Mouse (Mus musculus) neural tube, embryonic 12.5 days (tissue): ENCODE measurements around the gene Spon2. TPM values are rescaled to one million over a fixed set of nuclear protein-coding genes. Genes with fewer than 3 reads are reported as not detected.

ENCODE experiments used
- ATAC-seq: fragments of 200-750 bp; cut with Nextera tagmentation; 2 replicates; pipeline ENCODE4 v1.8.0; 2017; ENCODE audit warnings: low read depth, mild to moderate bottlenecking, moderate TSS enrichment, moderate library complexity; ENCODE audit not compliant: low FRiP score
- H3K27ac ChIP-seq: fragments of 300-500 bp; sonication (generic); 2 replicates; pipeline ENCODE4 v1.5.1; 2016
- H3K27me3 ChIP-seq: fragments of 300-500 bp; sonication (generic); replicated peaks from 2 replicates; pipeline ENCODE4 v1.6.1; 2016; ENCODE audit warnings: mild to moderate bottlenecking
- H3K36me3 ChIP-seq: fragments of 300-500 bp; sonication (generic); 2 replicates; pipeline ENCODE4 v1.6.1; 2016; ENCODE audit warnings: mild to moderate bottlenecking
- H3K4me1 ChIP-seq: fragments of 300-500 bp; sonication (generic); 2 replicates; pipeline ENCODE4 v1.6.1; 2016
- H3K4me2 ChIP-seq: fragments of 300-500 bp; sonication (generic); replicated peaks from 2 replicates; pipeline ENCODE4 v1.6.1; 2016; ENCODE audit warnings: mild to moderate bottlenecking
- H3K4me3 ChIP-seq: fragments of 300-500 bp; sonication (generic); 2 replicates; pipeline ENCODE4 v1.5.1; 2016
- H3K9ac ChIP-seq: fragments of 300-500 bp; sonication (generic); 2 replicates; pipeline ENCODE4 v1.6.1; 2016; ENCODE audit warnings: mild to moderate bottlenecking
- H3K9me3 ChIP-seq: fragments of 300-500 bp; sonication (generic); 2 replicates; pipeline ENCODE4 v1.6.1; 2016; ENCODE audit warnings: mild to moderate bottlenecking
- WGBS: fragments of 180-500 bp; shearing (Covaris S2); methylation state at CpG from one replicate; pipeline ENCODE4 v1.1.7; 2016; 5-methylcytosine and 5-hydroxymethylcytosine counted together
- polyA plus RNA-seq: library from polyadenylated mRNA; unstranded; fragments of >200 nt; fragmentation: Nextera tagmentation; extraction: Ambion mirVana; gene quantifications from 2 replicates; pipeline ENCODE4 v1.2.1, GENCODE M21; 2016

Spon2 gene
- polyA plus RNA-seq: 1.7 and 2.1 TPM in 2 replicates

- no peak within 1 kb of the TSS for H3K27ac ChIP-seq
- 10% methylated on average over 5 of the region's 5 CpGs for WGBS
These were observed at the start of gene Spon2 for GRCm38 (mm10) chr5:33218081-33218480. Gene Spon2, minus strand, starts transcription at chr5:33218455.

DNA sequence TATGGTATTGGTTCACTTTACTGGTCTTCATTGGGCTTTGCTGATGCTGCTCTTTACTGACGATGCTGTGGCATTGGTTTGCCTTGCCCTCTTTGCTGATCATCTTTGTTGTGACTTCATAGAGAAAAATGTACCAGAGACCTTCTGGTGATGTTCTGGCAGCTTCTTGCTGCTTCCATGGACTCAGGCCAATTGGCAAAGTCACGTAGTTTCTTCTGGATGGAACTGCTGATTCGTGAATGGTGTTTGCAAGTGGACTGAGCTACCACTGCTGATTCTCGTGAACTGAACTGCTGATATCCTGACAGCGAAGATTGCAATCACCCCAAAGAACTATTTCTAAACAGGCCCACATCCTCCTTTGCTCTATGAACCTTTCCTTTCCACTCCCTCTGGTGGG, 36.2 kb upstream of the Spon2 start:
- H3K36me3 ChIP-seq: peaks cover 100% of the 10 kb centered on the region
- H3K4me2 ChIP-seq: no peak overlapping the region
- 96% methylated on average over 5 of the region's 5 CpGs for WGBS

More at GRCm38 (mm10) chr5:33218081-33218480, at the start of gene Spon2:
- Histone ChIP-seq H3K4me3 (no peak within 1 kb of the TSS), H3K36me3 (no peaks in the 10 kb centered on the region), H3K9me3 (no peaks in the 10 kb centered on the region), H3K27me3 (no peaks in the 10 kb centered on the region), H3K4me1 (peaks cover 14% of the 10 kb centered on the region), H3K4me2 (no peak within 1 kb of the TSS), H3K9ac (peak within 1 kb of the TSS; percentile 18; the same call in 1 of the 2 replicates)
- ATAC-seq: no peak

DNA sequence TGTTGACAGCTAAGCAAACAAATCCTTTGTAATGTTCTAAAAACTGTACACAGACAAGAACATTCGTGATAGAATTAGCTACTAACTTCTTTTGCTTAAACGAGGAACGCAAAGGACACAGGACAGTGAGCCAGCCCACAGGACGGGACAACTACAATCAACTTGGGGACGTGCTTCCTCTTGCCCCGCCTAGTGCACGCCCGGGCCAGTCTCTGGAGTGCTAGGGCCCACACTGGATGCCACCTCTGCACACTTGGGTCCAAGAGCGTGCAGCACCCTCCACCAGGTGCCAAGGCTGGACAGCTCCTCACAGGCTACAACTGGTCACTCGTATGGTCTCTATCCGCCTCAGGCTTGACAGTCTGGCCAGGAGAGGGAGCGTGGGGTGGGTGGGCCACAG, 29.9 kb upstream of the Spon2 start:
- no peaks in the 10 kb centered on the region for H3K9me3 ChIP-seq
- H3K9ac ChIP-seq: no peak overlapping the region
- ATAC-seq: no peak
- no peak overlapping the region for H3K4me2 ChIP-seq
- H3K4me1 ChIP-seq: no peaks in the 10 kb centered on the region
- peaks cover 91% of the 10 kb centered on the region for H3K36me3 ChIP-seq
- WGBS: 91% methylated on average over 12 of the region's 12 CpGs
- H3K27me3 ChIP-seq: no peaks in the 10 kb centered on the region
- H3K27ac ChIP-seq: no peak overlapping the region
- no peak overlapping the region for H3K4me3 ChIP-seq

More for the DNA sequence above, 36.2 kb upstream of the Spon2 start:
- H3K9ac ChIP-seq: no peak overlapping the region
- no peak for ATAC-seq
- no peak overlapping the region for H3K27ac ChIP-seq
- no peak overlapping the region for H3K4me3 ChIP-seq
- no peaks in the 10 kb centered on the region for H3K4me1 ChIP-seq
- H3K27me3 ChIP-seq: no peaks in the 10 kb centered on the region
- no peaks in the 10 kb centered on the region for H3K9me3 ChIP-seq

GRCm38 (mm10) chr5:33247387-33247786, 29.1 kb upstream of the Spon2 start:
- H3K27ac ChIP-seq: no peak overlapping the region
- no peak overlapping the region for H3K4me2 ChIP-seq
- 98% methylated on average over 2 of the region's 2 CpGs for WGBS
- no peak for ATAC-seq
- H3K9me3 ChIP-seq: no peaks in the 10 kb centered on the region
- no peak overlapping the region for H3K9ac ChIP-seq
- H3K27me3 ChIP-seq: no peaks in the 10 kb centered on the region
- no peak overlapping the region for H3K4me3 ChIP-seq
- H3K4me1 ChIP-seq: no peaks in the 10 kb centered on the region
- peaks cover 91% of the 10 kb centered on the region for H3K36me3 ChIP-seq

DNA sequence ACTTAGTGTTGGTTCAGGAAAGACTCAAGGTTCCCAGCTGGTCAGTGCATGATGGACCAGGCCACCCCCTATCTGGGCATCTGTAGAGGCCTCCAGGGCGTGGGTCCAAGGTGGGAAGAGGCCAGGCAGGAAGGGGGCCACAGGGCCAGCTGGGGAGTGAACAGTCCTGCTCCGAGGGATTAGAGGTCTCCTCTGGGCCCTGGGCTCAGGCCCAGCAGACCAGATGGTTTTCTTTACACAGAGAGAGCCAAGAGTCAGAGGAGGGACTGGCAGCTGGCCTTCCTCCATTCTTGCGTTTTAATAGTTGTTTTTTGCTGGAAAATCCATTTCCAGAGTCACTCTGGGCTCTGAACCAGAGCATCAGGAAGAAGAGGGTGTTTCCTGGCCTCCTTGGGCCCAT, 27.4 kb upstream of the Spon2 start:
- Histone ChIP-seq H3K9me3 (no peaks in the 10 kb centered on the region), H3K9ac (no peak overlapping the region), H3K27me3 (no peaks in the 10 kb centered on the region), H3K4me1 (no peaks in the 10 kb centered on the region), H3K4me3 (no peak overlapping the region), H3K36me3 (peaks cover 82% of the 10 kb centered on the region), H3K4me2 (no peak overlapping the region), H3K27ac (no peak overlapping the region)
- WGBS: 84% methylated on average over 3 of the region's 3 CpGs
- ATAC-seq: no peak

GRCm38 (mm10) chr5:33244377-33244920, 26.2 kb upstream of the Spon2 start:
- no peak for ATAC-seq
- Histone ChIP-seq H3K4me3 (no peak overlapping the region), H3K27me3 (no peaks in the 10 kb centered on the region), H3K4me2 (no peak overlapping the region), H3K36me3 (peaks cover 70% of the 10 kb centered on the region), H3K9me3 (no peaks in the 10 kb centered on the region), H3K9ac (no peak overlapping the region), H3K4me1 (no peaks in the 10 kb centered on the region), H3K27ac (no peak overlapping the region)
- WGBS: 73% methylated on average over 5 of the region's 5 CpGs

- no peak for ATAC-seq
- no peaks in the 10 kb centered on the region for H3K27me3 ChIP-seq
- no peak overlapping the region for H3K4me2 ChIP-seq
- no peaks in the 10 kb centered on the region; the same call in 1 of the 2 replicates for H3K4me1 ChIP-seq
- peaks cover 29% of the 10 kb centered on the region for H3K36me3 ChIP-seq
- no peaks in the 10 kb centered on the region for H3K9me3 ChIP-seq
- no peak overlapping the region for H3K4me3 ChIP-seq
- no peak overlapping the region for H3K27ac ChIP-seq
- H3K9ac ChIP-seq: no peak overlapping the region
- WGBS: 65% methylated on average over 3 of the region's 3 CpGs
These were observed 21.7 kb upstream of the Spon2 start for GRCm38 (mm10) chr5:33239934-33240333.

- WGBS: 82% methylated on average over 3 of the region's 3 CpGs
These were observed 21.0 kb upstream of the Spon2 start for GRCm38 (mm10) chr5:33239111-33239714.

GRCm38 (mm10) chr5:33238256-33238645, 20.0 kb upstream of the Spon2 start:
- Histone ChIP-seq H3K27ac (no peak overlapping the region), H3K4me2 (no peak overlapping the region), H3K27me3 (no peaks in the 10 kb centered on the region), H3K9me3 (no peaks in the 10 kb centered on the region), H3K4me1 (no peaks in the 10 kb centered on the region; the same call in 1 of the 2 replicates), H3K36me3 (peaks cover 17% of the 10 kb centered on the region; the same call in 1 of the 2 replicates), H3K4me3 (no peak overlapping the region), H3K9ac (no peak overlapping the region)
- no peak for ATAC-seq
- 73% methylated on average over 3 of the region's 3 CpGs for WGBS

More at GRCm38 (mm10) chr5:33239111-33239714, 21.0 kb upstream of the Spon2 start:
- H3K4me1 ChIP-seq: no peaks in the 10 kb centered on the region; the same call in 1 of the 2 replicates
- no peak overlapping the region for H3K9ac ChIP-seq
- no peak overlapping the region for H3K4me2 ChIP-seq
- no peaks in the 10 kb centered on the region for H3K9me3 ChIP-seq
- peaks cover 23% of the 10 kb centered on the region for H3K36me3 ChIP-seq
- H3K27ac ChIP-seq: no peak overlapping the region
- H3K4me3 ChIP-seq: no peak overlapping the region
- no peak for ATAC-seq
- H3K27me3 ChIP-seq: no peaks in the 10 kb centered on the region

DNA sequence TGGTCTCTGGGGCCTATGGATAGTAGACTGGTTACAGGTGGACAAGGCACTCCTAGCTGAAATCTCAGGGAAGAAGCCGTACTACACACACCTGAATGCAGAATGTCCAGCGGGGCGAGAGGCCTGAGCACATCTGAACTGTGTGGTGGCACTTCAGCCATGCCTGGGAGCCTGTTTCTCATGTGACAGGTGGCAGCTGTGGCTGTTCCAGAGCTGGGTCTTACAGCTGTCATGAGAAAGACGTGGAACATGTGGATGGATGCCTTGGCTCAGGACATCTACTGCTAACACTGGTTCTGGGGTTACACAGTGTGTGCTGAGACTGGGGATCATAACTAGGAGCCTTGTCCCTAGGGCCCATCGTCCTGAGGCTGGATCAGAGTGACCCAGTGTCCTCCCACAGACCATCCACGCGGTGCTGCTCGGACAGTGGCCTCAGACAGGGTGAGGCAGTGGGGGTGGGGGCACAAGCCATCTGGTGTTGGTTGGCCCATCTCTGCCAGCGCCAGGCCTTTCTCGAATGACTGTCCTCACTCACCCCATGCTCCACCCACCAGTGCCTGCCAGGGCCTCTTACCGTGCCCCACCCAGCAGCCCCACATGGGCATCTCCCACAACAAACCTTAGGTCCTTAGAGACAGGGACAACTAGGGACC, 19.5 kb upstream of the Spon2 start:
- Histone ChIP-seq H3K9me3 (no peaks in the 10 kb centered on the region), H3K4me3 (no peak overlapping the region), H3K27me3 (no peaks in the 10 kb centered on the region), H3K4me2 (no peak overlapping the region), H3K36me3 (peaks cover 11% of the 10 kb centered on the region; the same call in 1 of the 2 replicates), H3K27ac (no peak overlapping the region), H3K9ac (no peak overlapping the region), H3K4me1 (no peaks in the 10 kb centered on the region; the same call in 1 of the 2 replicates)
- 92% methylated on average over 11 of the region's 11 CpGs for WGBS
- no peak for ATAC-seq

DNA sequence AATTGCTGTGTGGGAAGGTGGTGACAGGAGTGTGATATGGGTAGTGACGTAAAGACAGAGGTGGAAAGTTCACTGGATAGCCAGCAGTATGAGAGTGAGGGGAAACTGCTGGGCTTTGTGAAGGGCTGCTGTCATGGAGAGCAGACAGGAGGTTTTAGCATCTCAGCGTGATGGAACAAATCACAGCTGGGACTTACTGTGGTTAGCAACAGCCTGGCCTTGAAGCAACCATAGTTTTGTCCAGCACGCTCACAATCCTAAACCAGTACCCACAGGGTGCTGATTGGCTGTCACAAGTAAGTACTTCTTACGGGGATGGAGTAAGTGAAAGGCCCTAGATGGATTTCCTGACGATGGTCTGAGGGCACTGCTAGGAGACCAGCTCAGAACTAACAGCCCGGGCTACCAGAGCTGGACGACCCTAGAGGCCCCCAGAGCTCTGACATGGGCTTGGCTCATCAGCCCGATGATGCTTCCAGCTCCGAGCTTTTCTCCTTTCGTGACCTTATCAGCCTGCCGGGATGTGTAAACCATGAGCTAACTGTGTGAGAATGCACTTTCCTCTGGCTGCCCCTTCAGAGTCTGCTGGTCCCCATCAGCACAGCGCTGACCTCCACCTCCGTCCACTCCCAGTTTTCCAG, 16.3 kb upstream of the Spon2 start:
- no peak for ATAC-seq
- Histone ChIP-seq H3K27ac (no peak overlapping the region), H3K4me3 (no peak overlapping the region), H3K9ac (no peak overlapping the region), H3K27me3 (no peaks in the 10 kb centered on the region), H3K4me1 (no peaks in the 10 kb centered on the region; the same call in 1 of the 2 replicates), H3K36me3 (no peaks in the 10 kb centered on the region), H3K9me3 (no peaks in the 10 kb centered on the region), H3K4me2 (no peak overlapping the region)
- 76% methylated on average over 13 of the region's 13 CpGs for WGBS

GRCm38 (mm10) chr5:33232791-33233190, 14.5 kb upstream of the Spon2 start:
- WGBS: 87% methylated on average over 5 of the region's 5 CpGs
- no peaks in the 10 kb centered on the region; the same call in 1 of the 2 replicates for H3K4me1 ChIP-seq
- no peak for ATAC-seq
- H3K9ac ChIP-seq: no peak overlapping the region
- H3K27me3 ChIP-seq: no peaks in the 10 kb centered on the region
- H3K4me2 ChIP-seq: no peak overlapping the region
- no peak overlapping the region for H3K27ac ChIP-seq
- no peaks in the 10 kb centered on the region for H3K9me3 ChIP-seq
- H3K36me3 ChIP-seq: no peaks in the 10 kb centered on the region
- no peak overlapping the region for H3K4me3 ChIP-seq
